Mouse (Mus musculus): ENCODE results near the gene Zbed6. TPM values are rescaled to one million over a fixed set of nuclear protein-coding genes. Genes with fewer than 3 reads are reported as not detected.

Zbed6 gene
- total and polyA plus RNA-seq, 2 experiments from 2014 or later = 0.15 to 6.0 TPM

- H3K4me2 ChIP-seq (ENCODE audit: low read depth, low read length) = no peak overlapping the region
- no peak overlapping the region for H3K9ac ChIP-seq (replicated peaks; ENCODE audit: low read length)
- TF ChIP-seq CTCF (IDR thresholded peaks at IDR 0.05; ENCODE audit: low read depth) = no peak
- no peak overlapping the region for H3K27ac ChIP-seq
- no peaks in the 10 kb centered on the region for H3K27me3 ChIP-seq (ENCODE audit: insufficient read depth, low read length)
- no peak overlapping the region for H3K4me3 ChIP-seq (ENCODE audit: low read length)
- H3K4me1 ChIP-seq (ENCODE audit: insufficient read depth, low read length) = peaks cover 9% of the 10 kb centered on the region; the same call in 1 of the 2 replicates
- ATAC-seq = no peak
- H3K36me3 ChIP-seq (ENCODE audit: insufficient read depth, low read length) = peaks cover 10% of the 10 kb centered on the region; the same call in 1 of the 2 replicates
- DNase-seq (ENCODE audit: low spot score) = no peak
- no peaks in the 10 kb centered on the region for H3K9me3 ChIP-seq (ENCODE audit: low read length)
- 94% methylated on average over 1 of the region's 1 CpGs for WGBS
Measured at GRCm38 (mm10) chr1:133653033-133653432, 7.7 kb downstream of the Zbed6 start.

GRCm38 (mm10) chr1:133650288-133651055 lies 10.2 kb downstream of the Zbed6 start:
- Histone ChIP-seq H3K27me3 (ENCODE audit: insufficient read depth, low read length) (no peaks in the 10 kb centered on the region), H3K27ac (no peak overlapping the region), H3K4me3 (ENCODE audit: low read length) (no peak overlapping the region), H3K36me3 (ENCODE audit: insufficient read depth, low read length) (peaks cover 7% of the 10 kb centered on the region; the same call in 1 of the 2 replicates), H3K9me3 (ENCODE audit: low read length) (no peaks in the 10 kb centered on the region), H3K4me1 (ENCODE audit: insufficient read depth, low read length) (no peaks in the 10 kb centered on the region), H3K9ac (replicated peaks; ENCODE audit: low read length) (no peak overlapping the region), H3K4me2 (ENCODE audit: low read depth, low read length) (no peak overlapping the region)
- WGBS = 94% methylated on average over 7 of the region's 7 CpGs
- DNase-seq (ENCODE audit: low spot score) (no peak), ATAC-seq (no peak)
- no peak for TF ChIP-seq CTCF (IDR thresholded peaks at IDR 0.05; ENCODE audit: low read depth)

DNA sequence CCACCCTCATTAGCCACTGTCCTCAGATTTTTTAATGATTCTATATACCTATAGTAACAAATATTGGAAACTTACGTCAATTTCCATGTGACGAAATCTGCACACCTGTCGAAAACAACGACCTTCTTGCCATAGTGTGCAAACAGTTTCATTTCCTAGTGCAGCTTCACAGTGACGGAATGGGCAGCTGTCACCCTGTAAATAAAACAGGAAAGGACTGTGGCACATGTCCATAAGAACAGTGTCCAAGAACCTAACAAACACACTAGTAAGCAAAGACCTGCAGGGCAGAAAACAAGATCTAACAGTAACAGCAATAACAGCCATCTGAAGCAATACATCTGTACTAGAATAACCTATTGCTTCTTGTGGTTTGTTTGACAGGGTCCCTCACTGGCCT lies 15.0 kb downstream of the Zbed6 start:
- H3K4me2 ChIP-seq (ENCODE audit: low read depth, low read length) = no peak overlapping the region
- H3K27me3 ChIP-seq (ENCODE audit: insufficient read depth, low read length) = no peaks in the 10 kb centered on the region
- H3K4me1 ChIP-seq (ENCODE audit: insufficient read depth, low read length) = no peaks in the 10 kb centered on the region
- ATAC-seq (no peak), DNase-seq (ENCODE audit: low spot score) (no peak)
- WGBS = 95% methylated on average over 5 of the region's 5 CpGs
- H3K36me3 ChIP-seq (ENCODE audit: insufficient read depth, low read length) = peaks cover 39% of the 10 kb centered on the region
- H3K9me3 ChIP-seq (ENCODE audit: low read length) = no peaks in the 10 kb centered on the region
- no peak overlapping the region for H3K9ac ChIP-seq (replicated peaks; ENCODE audit: low read length)
- TF ChIP-seq CTCF (IDR thresholded peaks at IDR 0.05; ENCODE audit: low read depth) = no peak
- no peak overlapping the region for H3K27ac ChIP-seq
- no peak overlapping the region for H3K4me3 ChIP-seq (ENCODE audit: low read length)

GRCm38 (mm10) chr1:133641163-133641562 lies 19.5 kb downstream of the Zbed6 start:
- 96% methylated on average over 2 of the region's 2 CpGs for whole genome bisulfite sequencing
- no peak for DNase-seq (ENCODE audit: low spot score)
- no peak overlapping the region for H3K4me3 ChIP-seq (ENCODE audit: low read length)
- H3K36me3 ChIP-seq (ENCODE audit: insufficient read depth, low read length) = peaks cover 66% of the 10 kb centered on the region
- H3K4me1 ChIP-seq (ENCODE audit: insufficient read depth, low read length) = no peaks in the 10 kb centered on the region
- H3K27me3 ChIP-seq (ENCODE audit: insufficient read depth, low read length) = no peaks in the 10 kb centered on the region
- no peak overlapping the region for H3K27ac ChIP-seq
- no peak for ATAC-seq
- H3K9me3 ChIP-seq (ENCODE audit: low read length) = no peaks in the 10 kb centered on the region
- no peak overlapping the region for H3K4me2 ChIP-seq (ENCODE audit: low read depth, low read length)
- no peak for TF ChIP-seq CTCF (IDR thresholded peaks at IDR 0.05; ENCODE audit: low read depth)
- H3K9ac ChIP-seq (replicated peaks; ENCODE audit: low read length) = no peak overlapping the region

DNA sequence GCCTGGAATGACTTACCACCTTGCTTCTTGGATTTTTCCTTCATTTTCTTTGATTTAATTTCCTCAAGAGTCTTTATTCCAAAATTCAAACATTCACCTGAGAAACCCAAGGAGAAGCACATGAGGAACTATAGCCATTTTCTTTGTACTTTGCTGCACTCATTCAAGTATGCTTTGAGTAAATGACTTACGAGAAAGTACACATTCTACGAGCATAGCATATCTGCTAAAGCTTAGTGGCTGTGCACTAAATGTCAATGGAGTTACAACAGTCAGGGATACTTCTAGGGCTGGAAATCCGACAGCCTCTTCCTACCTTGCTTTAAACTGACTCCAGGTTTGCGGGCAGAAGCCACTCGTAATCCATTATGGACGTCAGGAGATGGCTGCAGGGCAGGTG lies 22.2 kb downstream of the Zbed6 start:
- Histone ChIP-seq H3K4me3 (ENCODE audit: low read length) (no peak overlapping the region), H3K36me3 (ENCODE audit: insufficient read depth, low read length) (peaks cover 53% of the 10 kb centered on the region), H3K27me3 (ENCODE audit: insufficient read depth, low read length) (no peaks in the 10 kb centered on the region), H3K27ac (no peak overlapping the region), H3K4me2 (ENCODE audit: low read depth, low read length) (no peak overlapping the region), H3K4me1 (ENCODE audit: insufficient read depth, low read length) (no peaks in the 10 kb centered on the region), H3K9me3 (ENCODE audit: low read length) (no peaks in the 10 kb centered on the region), H3K9ac (replicated peaks; ENCODE audit: low read length) (no peak overlapping the region)
- ATAC-seq = no peak
- TF ChIP-seq CTCF (IDR thresholded peaks at IDR 0.05; ENCODE audit: low read depth) = no peak
- WGBS = 95% methylated on average over 6 of the region's 6 CpGs
- no peak for DNase-seq (ENCODE audit: low spot score)

DNA sequence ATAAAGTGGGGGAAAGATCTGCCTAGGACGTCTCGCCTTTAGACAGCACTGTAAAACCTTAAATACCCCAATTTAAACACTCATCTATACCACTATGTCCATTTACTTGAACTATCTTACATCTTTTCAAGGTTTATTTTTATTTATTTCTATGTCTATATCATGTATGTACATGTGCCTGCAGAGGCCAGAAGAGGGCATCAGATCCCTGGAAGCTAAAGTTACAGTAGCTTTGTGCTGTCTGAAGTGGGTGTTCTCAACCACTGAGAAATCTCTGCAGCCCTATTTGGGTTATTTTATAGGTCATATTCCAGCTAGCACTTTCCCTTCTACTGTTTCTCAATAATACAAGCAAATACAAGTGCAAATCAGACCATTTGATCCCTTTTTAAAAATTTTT lies 28.5 kb downstream of the Zbed6 start:
- 95% methylated on average over 2 of the region's 2 CpGs for WGBS
- no peak overlapping the region for H3K27ac ChIP-seq
- no peaks in the 10 kb centered on the region for H3K4me1 ChIP-seq (ENCODE audit: insufficient read depth, low read length)
- no peak for ATAC-seq
- H3K9me3 ChIP-seq (ENCODE audit: low read length) = no peaks in the 10 kb centered on the region
- no peak overlapping the region for H3K9ac ChIP-seq (replicated peaks; ENCODE audit: low read length)
- H3K27me3 ChIP-seq (ENCODE audit: insufficient read depth, low read length) = no peaks in the 10 kb centered on the region
- peaks cover 51% of the 10 kb centered on the region for H3K36me3 ChIP-seq (ENCODE audit: insufficient read depth, low read length)
- H3K4me2 ChIP-seq (ENCODE audit: low read depth, low read length) = no peak overlapping the region
- H3K4me3 ChIP-seq (ENCODE audit: low read length) = no peak overlapping the region
- peak; percentile 44 for TF ChIP-seq CTCF (IDR thresholded peaks at IDR 0.05; ENCODE audit: low read depth)
- DNase-seq (ENCODE audit: low spot score) = peak; percentile 17

GRCm38 (mm10) chr1:133625052-133625451 lies 35.6 kb downstream of the Zbed6 start:
- DNase-seq (ENCODE audit: low spot score) (no peak), ATAC-seq (no peak)
- no peak for TF ChIP-seq CTCF (IDR thresholded peaks at IDR 0.05; ENCODE audit: low read depth)
- Histone ChIP-seq H3K4me3 (ENCODE audit: low read length) (no peak overlapping the region), H3K4me1 (ENCODE audit: insufficient read depth, low read length) (no peaks in the 10 kb centered on the region), H3K27ac (no peak overlapping the region), H3K4me2 (ENCODE audit: low read depth, low read length) (no peak overlapping the region), H3K9ac (replicated peaks; ENCODE audit: low read length) (no peak overlapping the region), H3K9me3 (ENCODE audit: low read length) (no peaks in the 10 kb centered on the region), H3K36me3 (ENCODE audit: insufficient read depth, low read length) (peaks cover 61% of the 10 kb centered on the region), H3K27me3 (ENCODE audit: insufficient read depth, low read length) (no peaks in the 10 kb centered on the region)
- 67% methylated on average over 2 of the region's 2 CpGs for WGBS

Measured in hindbrain, postnatal 0 days (tissue).